Mouse (Mus musculus) ovary, postnatal 36 days (tissue): ENCODE results near the gene Msi2.

ENCODE experiments used
- DNase-seq: peaks from one replicate; pipeline ENCODE4 v3.0.0; 2022; ENCODE audit warnings: low spot score, mixed read lengths

Gene Msi2

GRCm38 (mm10) chr11:88587710-88588109, 130.6 kb downstream of the Msi2 start:
- no peak for DNase-seq

GRCm38 (mm10) chr11:88585880-88586279, 132.4 kb downstream of the Msi2 start:
- DNase-seq, result no peak

GRCm38 (mm10) chr11:88585171-88585632, 133.1 kb downstream of the Msi2 start:
- no peak for DNase-seq

- DNase-seq, result no peak
Observed at GRCm38 (mm10) chr11:88583866-88584265, 134.4 kb downstream of the Msi2 start.

GRCm38 (mm10) chr11:88583259-88583833, 135.0 kb downstream of the Msi2 start:
- DNase-seq, result no peak

- no peak for DNase-seq
Observed at GRCm38 (mm10) chr11:88582781-88583180, 135.5 kb downstream of the Msi2 start.

GRCm38 (mm10) chr11:88582021-88582707, 136.1 kb downstream of the Msi2 start:
- DNase-seq, result no peak

GRCm38 (mm10) chr11:88581375-88581774, 136.9 kb downstream of the Msi2 start:
- no peak for DNase-seq

- DNase-seq, result no peak
Observed at GRCm38 (mm10) chr11:88578700-88579099, 139.6 kb downstream of the Msi2 start.

GRCm38 (mm10) chr11:88577076-88577475, 141.2 kb downstream of the Msi2 start:
- no peak for DNase-seq

- DNase-seq, result no peak
Observed at GRCm38 (mm10) chr11:88576233-88576998, 141.9 kb downstream of the Msi2 start.

- no peak for DNase-seq
Observed at GRCm38 (mm10) chr11:88574575-88575360, 143.5 kb downstream of the Msi2 start.

- DNase-seq, result no peak
Observed at GRCm38 (mm10) chr11:88573013-88573412, 145.3 kb downstream of the Msi2 start.

GRCm38 (mm10) chr11:88572461-88572860, 145.9 kb downstream of the Msi2 start:
- DNase-seq, result no peak

- DNase-seq, result no peak
Observed at GRCm38 (mm10) chr11:88570715-88571202, 147.6 kb downstream of the Msi2 start.

- no peak for DNase-seq
Observed at GRCm38 (mm10) chr11:88566613-88567606, 151.4 kb downstream of the Msi2 start.

GRCm38 (mm10) chr11:88564810-88565209, 153.5 kb downstream of the Msi2 start:
- DNase-seq, result no peak

- no peak for DNase-seq
Observed at GRCm38 (mm10) chr11:88564363-88564762, 153.9 kb downstream of the Msi2 start.

- DNase-seq, result no peak
Observed at GRCm38 (mm10) chr11:88561191-88561590, 157.1 kb downstream of the Msi2 start.

- DNase-seq, result no peak
Observed at GRCm38 (mm10) chr11:88560634-88561033, 157.7 kb downstream of the Msi2 start.
